Mouse (Mus musculus): Measurements from ENCODE around the gene Emilin3. TPM values are rescaled to one million over a fixed set of nuclear protein-coding genes. Genes with fewer than 3 reads are reported as not detected.

Emilin3 gene
- polyA plus RNA-seq (2012; rRNA removed): 6.7 and 8.5 TPM in 2 replicates

DNA sequence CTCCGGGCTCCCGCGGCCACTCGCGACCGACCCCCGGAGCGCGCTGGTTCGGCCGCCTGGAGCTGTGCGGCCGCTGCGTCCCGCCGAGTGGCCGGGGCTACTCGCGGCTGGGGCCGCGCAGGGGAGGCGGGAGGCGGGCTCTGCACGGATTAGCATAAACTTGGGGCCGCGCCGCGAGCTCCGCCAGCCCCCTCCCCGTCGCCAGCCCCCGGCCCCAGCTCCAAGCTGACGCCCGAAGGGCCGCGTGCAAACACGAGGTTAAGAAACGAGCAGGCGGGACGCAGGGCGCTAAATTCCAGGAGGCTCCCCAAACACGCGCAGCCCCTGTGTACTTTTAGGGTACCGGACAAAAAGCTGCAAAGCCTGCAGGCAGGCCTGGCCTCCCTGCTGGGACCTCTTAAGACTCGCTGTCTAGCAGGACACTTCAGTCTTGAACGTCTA is at the start of gene Emilin3:
Gene Emilin3 (minus strand): TSS at position 98 of the 441 bp plus-strand sequence.

DNA sequence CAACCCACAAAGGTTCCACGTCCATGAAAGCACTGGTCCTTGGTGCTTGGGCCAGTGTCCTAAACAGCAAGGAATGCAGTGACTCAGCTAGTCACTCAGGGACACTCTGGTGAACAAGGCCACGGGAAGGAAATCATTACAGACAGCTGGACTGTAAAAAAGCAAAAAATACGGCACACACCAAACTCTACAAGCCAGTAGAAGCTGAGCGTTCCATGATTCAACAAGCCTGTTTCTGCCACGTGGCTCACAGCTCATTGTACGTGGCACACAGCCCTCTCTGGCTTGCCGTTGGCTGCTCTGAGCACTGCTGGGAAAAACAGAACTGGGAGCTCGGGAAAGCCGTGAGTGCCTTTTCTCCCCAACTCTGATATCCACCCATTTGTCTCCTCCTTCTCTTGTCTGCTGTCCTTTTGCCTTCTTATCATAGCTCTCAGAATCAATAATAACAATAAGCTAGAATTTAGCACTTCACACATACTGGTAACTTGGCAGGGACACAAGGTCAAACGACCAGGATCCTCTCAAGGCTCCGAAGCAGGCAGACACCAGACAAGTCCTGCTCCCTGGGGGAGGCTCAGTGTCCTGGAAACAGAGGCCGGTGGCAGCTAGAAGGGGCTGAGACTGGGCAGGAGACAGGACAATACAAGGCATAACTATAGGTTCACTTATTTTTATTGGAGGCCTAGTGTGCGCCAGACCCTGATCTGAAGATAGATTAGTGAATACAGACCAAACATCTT is 31.5 kb downstream of the Emilin3 start, which contains the start of gene Lpin3:
Gene Lpin3 (plus strand): TSS at position 218 of the 743 bp plus-strand sequence.

DNA sequence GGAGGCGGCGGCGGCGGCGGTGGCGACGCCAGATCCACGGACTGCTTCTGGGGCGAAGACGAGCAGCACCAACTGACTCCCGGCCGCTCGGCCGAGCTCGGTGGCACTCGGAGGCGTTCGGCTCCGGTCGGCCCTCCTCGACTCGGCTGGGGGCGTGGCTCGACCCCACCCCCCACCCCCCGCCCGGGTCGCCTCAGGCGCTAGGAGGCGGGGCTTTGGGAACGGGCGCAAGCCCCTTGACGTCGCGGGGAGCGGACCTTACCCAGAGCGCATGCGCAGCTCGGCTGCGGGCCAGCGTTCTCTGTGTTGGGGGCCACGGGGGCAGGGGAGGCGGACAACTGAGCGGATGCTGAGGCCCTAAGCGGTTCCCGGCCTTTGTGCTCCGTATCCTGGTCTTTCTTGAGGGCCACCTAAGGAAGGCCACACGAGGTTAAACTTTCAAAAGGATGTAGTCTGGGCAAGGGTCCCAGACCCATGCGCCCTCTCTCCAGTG is 39.2 kb downstream of the Emilin3 start, which contains the start of gene Zhx3:
Gene Zhx3 (minus strand): TSS at position 109 of the 493 bp plus-strand sequence.

Other genes with a start within 250 kb of the Emilin3 start
- 137 and 142 TPM in 2 replicates for gene Plcg1, start 181.0 kb downstream of the Emilin3 start, polyA plus RNA-seq (2012; rRNA removed)
- 4.7 and 5.8 TPM in 2 replicates for gene Zhx3, start 39.3 kb downstream of the Emilin3 start, polyA plus RNA-seq (2012; rRNA removed)
- 0.71 and 0.89 TPM in 2 replicates for gene Lpin3, start 31.7 kb downstream of the Emilin3 start, polyA plus RNA-seq (2012; rRNA removed)
- gene Chd6, start 196.7 kb upstream of the Emilin3 start, polyA plus RNA-seq (2012; rRNA removed): 30.2 and 36.0 TPM in 2 replicates

Data from central nervous system, embryonic 11.5 days (tissue).